Mouse (Mus musculus) cerebellum, adult 9-10 months (tissue): ENCODE measurements at regions not wholly inside any gene's neighbourhood (a gene's known extent, or its start where the extent isn't known, plus 50 kb on each side); places are given as distances from the start of the nearest gene placed in this dataset.
A peak's percentile ranks its signal among the peaks of the same experiment; 100 is the strongest.

Source experiments
- DNase-seq: peaks from one replicate; pipeline ENCODE4 v3.0.0; 2022

DNA sequence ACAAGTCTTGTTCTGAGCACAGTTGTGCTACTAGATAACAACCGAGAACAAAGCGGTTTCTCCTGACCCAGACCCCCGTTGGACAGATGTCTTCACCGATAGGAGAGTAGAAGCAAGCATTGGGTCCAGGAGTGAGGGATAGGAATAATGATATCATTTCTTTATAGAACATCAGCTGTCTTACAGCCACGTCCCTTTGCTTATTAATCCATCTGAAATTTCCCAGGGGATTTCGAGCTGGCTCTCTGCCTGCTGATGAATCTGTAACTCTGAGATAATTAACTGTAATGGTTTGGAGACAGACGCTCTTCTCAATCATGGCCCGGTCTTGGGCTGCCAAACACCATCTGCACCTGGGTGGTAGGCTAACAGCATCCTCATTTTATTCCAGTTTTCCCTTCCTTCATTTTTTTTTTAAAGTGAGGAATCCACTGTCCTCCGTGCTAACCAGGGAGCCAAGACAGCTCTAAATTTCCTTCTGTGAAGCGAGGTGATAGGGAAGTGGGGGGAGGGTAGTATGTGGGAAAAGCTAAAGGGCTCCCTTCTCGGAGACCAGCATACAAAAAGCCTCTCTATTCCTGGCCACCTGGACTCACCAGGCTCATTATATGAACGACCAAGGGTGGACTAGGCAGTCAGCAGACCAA lies 75.0 kb upstream of the 1700025G04Rik start:
- DNase-seq = no peak

GRCm38 (mm10) chr1:152164212-152164611 lies 74.3 kb upstream of the 1700025G04Rik start:
- peak; percentile 21 for DNase-seq

GRCm38 (mm10) chr1:152152474-152152873 lies 62.5 kb upstream of the 1700025G04Rik start:
- DNase-seq = no peak

GRCm38 (mm10) chr1:152148731-152149130 lies 58.8 kb upstream of the 1700025G04Rik start:
- no peak for DNase-seq

DNA sequence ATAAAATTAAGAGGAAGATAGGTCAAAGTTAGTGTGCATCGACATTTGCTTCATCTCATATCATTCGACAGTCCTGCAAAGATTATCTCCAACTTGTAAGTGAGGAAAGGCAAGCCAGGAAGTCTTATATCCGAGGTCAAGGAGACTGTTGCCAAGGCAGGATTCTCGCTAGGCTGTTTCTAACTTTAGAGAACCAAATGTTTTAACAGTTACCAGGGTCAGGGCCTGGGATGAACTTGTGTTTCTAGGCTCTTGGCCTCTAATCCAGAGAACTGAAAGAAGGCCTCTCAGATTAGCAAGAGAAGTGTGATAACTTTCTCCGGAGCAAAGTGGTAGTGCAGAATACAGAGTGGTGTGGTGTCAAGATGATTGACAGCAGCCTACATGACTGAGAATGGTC lies 50.2 kb upstream of the 1700025G04Rik start:
- no peak for DNase-seq
